Mouse (Mus musculus) embryonic stem cell, embryonic (primary cell): ENCODE measurements around the gene Zbtb44.

Experiments used
- CTCF ChIA-PET, 4 experiments: fragments of 300-600 bp in 2 of 4; fragments of 350-600 bp in 2 of 4; sonication (Branson Sonifier 250); formaldehyde crosslinking; loops; one replicate each; lab custom pipeline; 2022; ENCODE audit warnings: inconsistent platforms in 2 of 4; lab: Charles Lee
- POLR2A ChIA-PET, 4 experiments: fragments of 300-600 bp in 2 of 4; fragments of 350-600 bp in 2 of 4; sonication (Branson Sonifier 250); formaldehyde crosslinking; loops; one replicate each; lab custom pipeline; 2022; ENCODE audit warnings: antibody characterized with exemption in 4 of 4, inconsistent platforms in 1 of 4; lab: Charles Lee

The Zbtb44 gene

DNA sequence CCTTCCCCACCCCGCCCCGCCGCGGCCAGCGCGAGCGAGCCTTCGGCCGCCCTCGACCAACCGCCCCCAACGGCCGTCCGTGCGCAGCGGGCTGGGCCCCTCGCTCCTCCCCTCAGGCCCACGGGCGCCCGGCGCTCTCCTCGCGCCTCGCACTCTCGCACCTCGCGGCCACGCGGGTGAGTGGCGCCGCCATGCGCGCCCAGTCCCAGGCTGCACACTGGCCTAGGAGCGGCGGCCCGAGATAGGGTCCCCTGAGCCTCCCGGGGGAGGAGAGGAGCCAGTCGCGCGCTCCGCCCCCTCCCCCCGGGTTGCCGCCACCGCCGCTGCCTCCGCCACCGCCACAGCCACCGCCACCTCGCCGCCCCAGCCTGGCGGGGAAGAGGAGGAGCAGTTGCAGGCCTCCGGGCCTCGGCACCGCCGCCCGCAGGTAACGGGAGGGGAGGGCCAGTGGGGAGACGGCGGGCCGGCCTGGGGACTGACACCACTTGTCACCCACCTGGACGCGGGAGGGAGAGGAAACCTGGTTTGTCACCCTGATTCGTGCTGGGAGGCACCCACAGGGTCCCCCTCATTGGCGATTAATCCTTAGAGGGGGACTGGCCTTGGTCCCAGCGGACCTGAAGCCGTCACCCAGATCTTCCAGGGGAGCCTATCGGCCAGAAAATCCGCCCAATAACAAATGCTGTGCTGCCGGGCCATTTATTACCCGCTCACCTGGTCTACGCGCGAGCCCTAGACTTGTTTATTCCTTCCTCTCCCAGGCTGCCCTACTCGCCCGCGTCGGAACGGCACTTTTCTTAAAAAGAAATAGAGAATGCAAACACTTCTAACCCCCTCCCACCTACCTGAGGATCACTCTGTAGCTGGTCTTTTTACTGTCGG is at the start of gene Zbtb44:
Gene Zbtb44, plus strand, starts transcription at position 113 of the 882 bp plus-strand sequence.
- CTCF ChIA-PET = interaction anchor here in 2 of 4 experiments (0.7 to 1.2 kb wide), 5 partner anchors 8 to 110 kb away, joined by 3 to 4 read pairs (median 3); no protein-coding TSS in a partner anchor
- POLR2A ChIA-PET = interaction anchor here (0.5 to 28.3 kb wide), 95 partner anchors 8 to 409 kb away, joined by 3 to 1045 read pairs (median 5); partner anchors contain the start of genes Adamts8 (in 3 of the 4), Nfrkb (in 2 of the 4), Prdm10 (in 2 of the 4) and Adamts15 (in 1 of the 4)

DNA sequence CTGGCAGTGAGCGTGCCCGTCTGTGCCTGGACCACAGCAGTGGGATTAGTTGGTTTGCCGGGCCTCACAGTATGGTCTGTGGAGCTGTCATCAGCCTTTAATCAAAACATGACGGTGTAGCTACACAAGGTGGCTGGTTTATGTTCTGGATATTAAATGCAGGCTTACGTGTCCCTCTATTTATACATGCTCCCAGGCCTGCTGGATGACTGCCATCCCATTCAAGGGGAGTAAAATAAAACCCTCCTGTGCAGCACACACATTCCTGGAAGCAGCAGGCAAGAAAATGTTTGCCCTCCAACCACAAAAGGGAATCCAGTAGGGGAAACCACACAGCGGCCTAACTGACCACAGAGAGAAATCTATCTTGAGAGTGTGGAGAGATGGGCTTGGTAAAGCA is 44.7 kb upstream of the Zbtb44 start:
- ChIA-PET POLR2A (interaction anchor here in 3 of 4 experiments (0.9 to 2.2 kb wide), 9 partner anchors 10 to 44 kb away, joined by 3 to 10 read pairs (median 3); no protein-coding TSS in a partner anchor), CTCF (no interaction called here)

DNA sequence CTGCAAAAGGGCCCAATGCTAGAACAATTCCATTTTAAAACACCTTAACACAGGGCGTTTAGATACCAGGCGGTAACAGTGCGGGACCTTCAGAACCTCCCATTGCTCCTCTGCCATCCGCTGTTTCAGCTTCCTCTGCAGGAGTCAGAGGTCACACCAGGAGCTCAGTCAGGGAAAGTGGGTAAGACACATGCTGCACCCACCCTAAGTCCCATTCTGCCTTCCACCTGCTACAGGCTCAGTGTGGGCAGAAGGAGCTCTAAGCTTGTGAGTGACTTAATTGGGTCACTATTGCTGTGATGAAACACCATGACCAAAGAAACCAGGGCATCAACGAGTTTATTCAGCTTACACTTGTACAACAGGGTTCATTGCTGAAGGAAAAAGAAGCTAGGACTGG is 37.3 kb upstream of the Zbtb44 start:
- POLR2A ChIA-PET = interaction anchor here in 3 of 4 experiments (0.8 to 6.2 kb wide), 10 partner anchors 16 to 37 kb away, joined by 3 to 49 read pairs (median 4); partner anchors contain the start of gene Zbtb44 (in 3 of the 3)
- CTCF ChIA-PET = interaction anchor here in 2 of 4 experiments (0.6 to 2.0 kb wide), 3 partner anchors 17 to 45 kb away, joined by 3 to 8 read pairs (median 3); no protein-coding TSS in a partner anchor

DNA sequence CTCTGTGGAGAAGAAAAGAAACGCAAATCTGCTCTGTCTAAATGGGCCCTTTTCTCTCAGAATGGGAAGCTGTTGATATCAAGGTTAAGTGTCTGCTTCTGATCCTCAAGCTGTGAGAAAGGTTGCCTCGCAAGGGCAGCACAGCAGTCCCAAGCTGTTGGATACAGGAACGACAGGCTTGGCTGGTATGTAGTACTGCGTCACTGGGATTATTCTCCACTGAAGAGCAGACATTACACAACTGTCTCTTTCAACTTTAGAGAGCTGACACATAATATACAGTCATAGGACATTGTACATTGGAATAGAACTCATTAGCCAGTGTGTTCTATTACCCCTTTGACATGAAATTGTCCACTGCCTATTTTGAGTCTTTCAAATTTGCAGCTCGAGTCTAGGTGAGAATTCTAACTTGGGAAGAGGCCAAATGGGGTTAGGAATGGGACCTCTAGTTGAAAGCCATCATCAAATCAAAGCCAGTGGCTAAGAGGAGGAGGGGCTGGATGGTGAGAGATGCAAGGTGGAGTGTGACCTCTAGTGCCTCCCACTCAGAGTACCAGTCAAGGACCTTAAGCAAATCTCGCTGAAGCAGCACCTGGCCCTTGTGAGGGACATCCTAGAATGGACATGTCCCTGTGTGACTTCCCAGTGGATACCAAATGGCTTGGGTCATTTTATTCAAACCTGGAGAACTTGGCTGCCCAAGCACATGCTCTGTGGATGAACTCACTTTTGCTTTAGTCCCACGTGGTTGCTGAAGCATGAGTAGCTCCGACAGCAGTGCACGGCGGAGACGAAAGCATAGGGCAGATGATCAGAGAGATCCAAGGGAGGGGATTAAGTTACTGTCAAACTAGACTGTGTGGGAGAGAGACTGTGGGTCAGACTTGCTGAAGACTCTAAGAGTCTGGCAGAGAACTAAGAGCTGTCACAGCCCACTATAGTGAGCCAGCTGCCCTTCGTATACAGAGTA is 33.6 kb upstream of the Zbtb44 start:
- CTCF ChIA-PET = interaction anchor here in 1 of 4 experiments (1.4 to 1.6 kb wide), 2 partner anchors 21 to 90 kb away, joined by 4 to 9 read pairs; no protein-coding TSS in a partner anchor
- POLR2A ChIA-PET = interaction anchor here (0.5 to 6.2 kb wide), 28 partner anchors 8 to 59 kb away, joined by 3 to 49 read pairs (median 4); partner anchors contain the start of gene Zbtb44 (in 3 of the 4)

DNA sequence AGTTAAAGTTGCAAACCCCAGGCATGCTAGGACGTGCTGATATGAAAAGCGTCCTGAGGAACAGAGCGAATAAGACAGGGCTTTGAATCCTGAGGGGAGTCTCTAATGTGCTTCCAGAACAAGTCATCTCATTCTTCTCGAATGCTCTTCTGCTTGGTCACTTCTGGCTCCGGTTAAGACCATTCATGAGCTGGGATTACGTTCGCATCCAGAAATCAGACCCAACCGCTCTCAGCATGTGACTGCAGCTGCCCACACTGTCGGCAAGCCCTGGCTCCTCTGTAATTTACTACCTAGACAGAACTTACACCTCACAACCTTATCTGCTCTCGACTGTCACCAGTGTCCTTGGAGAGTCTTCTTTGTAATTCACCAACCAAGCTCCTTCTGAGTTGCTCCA is 29.8 kb upstream of the Zbtb44 start:
- ChIA-PET CTCF (interaction anchor here in 2 of 4 experiments (0.6 kb wide), 2 partner anchors 19 to 78 kb away, joined by 3 to 4 read pairs; no protein-coding TSS in a partner anchor), POLR2A (interaction anchor here in 3 of 4 experiments (0.7 to 21.7 kb wide), 10 partner anchors 10 to 50 kb away, joined by 3 to 1045 read pairs (median 4); partner anchors contain the start of gene Zbtb44 (in 3 of the 3))

DNA sequence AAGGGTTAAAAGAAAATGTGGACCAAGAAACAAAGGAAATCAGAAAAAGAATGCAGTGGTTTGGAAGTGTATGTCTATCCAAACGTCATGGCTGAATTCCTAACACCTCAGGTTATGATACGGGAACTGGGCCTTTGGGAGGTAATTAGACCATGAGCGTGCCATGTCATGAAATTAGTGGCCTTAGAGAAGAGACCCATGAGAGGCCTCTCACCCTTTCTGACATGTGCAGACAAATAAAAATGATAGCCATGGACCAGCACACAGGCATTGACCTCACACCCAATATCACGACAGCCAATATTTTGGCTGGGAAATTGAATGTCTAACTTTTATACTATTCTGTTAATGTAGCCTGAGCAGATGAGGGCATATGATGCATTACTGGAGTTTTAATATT is 27.9 kb upstream of the Zbtb44 start:
- ChIA-PET POLR2A (interaction anchor here in 1 of 4 experiments (1.8 to 28.3 kb wide), 4 partner anchors 8 to 44 kb away, joined by 5 to 1045 read pairs (median 468); partner anchors contain the start of gene Zbtb44), CTCF (no interaction called here)

DNA sequence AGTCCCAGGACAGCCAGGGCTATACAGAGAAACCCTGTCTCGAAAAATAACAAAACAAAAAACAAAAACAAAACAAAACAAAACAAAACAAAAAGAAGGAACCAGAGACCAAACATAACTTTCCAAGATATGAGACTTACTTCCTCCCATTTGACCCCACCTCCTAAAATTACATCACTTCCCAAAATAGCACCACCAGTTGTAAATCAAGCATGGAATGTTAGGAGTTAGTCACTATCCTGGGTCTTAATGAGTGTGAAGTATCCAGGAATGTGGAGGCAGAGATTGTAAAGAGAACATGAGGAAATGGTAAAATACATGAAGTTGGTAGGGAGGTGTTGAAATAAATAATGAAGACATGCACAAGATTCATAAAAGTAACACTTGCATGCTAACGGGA is 21.1 kb upstream of the Zbtb44 start:
- POLR2A ChIA-PET = interaction anchor here (0.7 to 28.3 kb wide), 38 partner anchors 10 to 270 kb away, joined by 3 to 1045 read pairs (median 7); partner anchors contain the start of genes Zbtb44 (in 4 of the 4) and Adamts15 (in 1 of the 4)

DNA sequence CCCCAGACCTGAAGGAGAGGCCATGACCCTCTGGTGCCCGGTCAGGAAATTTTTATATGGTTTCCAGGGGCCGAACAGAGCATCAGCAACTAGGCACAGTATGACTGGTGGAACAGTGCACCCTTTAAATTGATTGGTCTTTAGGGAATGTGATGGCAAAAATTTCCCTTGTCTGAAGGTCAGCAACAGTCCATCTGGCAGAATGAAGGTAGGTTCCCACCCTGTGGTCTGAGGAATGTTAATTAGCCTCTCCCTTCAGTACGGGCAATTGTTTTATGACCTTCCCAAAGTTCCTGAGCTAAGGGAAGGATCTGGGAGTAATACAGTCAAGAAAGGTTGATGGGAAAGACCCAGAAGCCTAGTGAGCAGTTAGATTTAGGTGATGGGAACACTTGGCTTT is 20.4 kb upstream of the Zbtb44 start:
- ChIA-PET POLR2A (interaction anchor here (0.6 to 28.3 kb wide), 63 partner anchors 9 to 466 kb away, joined by 3 to 1045 read pairs (median 6); partner anchors contain the start of genes Zbtb44 (in 4 of the 4), Prdm10 (in 3 of the 4) and Adamts15 (in 1 of the 4)), CTCF (interaction anchor here in 1 of 4 experiments (0.6 kb wide), 1 partner anchor 9 kb away, joined by 3 read pairs; no protein-coding TSS in a partner anchor)

More for the DNA sequence above, 21.1 kb upstream of the Zbtb44 start:
- CTCF ChIA-PET = no interaction called here

DNA sequence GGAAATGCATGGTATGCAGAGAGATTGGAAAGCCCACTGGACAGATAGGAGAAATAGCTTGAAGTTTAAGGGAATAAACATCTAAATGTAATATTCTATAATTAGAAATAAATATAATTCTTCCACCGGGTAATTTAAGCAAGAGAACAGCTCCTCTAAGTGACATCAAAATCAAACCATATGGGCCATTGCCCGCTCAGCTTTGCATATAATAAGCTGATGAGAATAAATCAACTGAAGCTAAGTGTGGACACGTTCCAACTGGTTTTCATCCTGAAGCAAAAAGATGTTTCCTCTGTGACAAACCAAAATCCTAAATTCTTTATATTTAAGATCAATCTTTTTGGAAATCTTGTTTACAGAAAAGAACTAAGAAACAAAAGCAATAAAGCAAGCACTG is 19.7 kb upstream of the Zbtb44 start:
- ChIA-PET POLR2A (interaction anchor here (0.6 to 28.3 kb wide), 56 partner anchors 8 to 270 kb away, joined by 3 to 1045 read pairs (median 6); partner anchors contain the start of genes Zbtb44 (in 4 of the 4), Prdm10 (in 3 of the 4), Adamts15 (in 1 of the 4) and Adamts8 (in 1 of the 4)), CTCF (interaction anchor here in 1 of 4 experiments (0.6 kb wide), 1 partner anchor 8 kb away, joined by 3 read pairs; no protein-coding TSS in a partner anchor)

DNA sequence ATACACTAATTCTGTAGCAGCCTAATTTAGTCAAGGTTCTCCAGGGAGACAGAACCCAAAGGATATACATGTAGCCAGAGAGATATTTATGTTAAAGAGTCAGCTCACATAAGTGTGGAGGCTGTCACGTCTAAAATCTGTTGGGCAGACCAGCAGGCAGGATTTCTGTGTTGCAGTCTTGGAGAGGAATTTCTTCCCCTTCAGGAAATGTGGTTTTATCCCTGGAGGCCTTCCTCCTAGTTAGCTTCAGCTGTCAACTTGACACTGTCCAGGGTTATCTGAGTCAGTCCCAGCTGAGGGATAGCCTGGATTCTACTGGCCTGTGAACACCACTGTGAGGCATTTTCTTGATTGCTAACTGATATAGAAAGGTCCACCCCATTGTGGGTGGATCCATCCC is 18.9 kb upstream of the Zbtb44 start:
- ChIA-PET POLR2A (interaction anchor here (0.8 to 28.3 kb wide), 34 partner anchors 8 to 269 kb away, joined by 3 to 1045 read pairs (median 9); partner anchors contain the start of genes Zbtb44 (in 4 of the 4), Adamts8 (in 1 of the 4), Prdm10 (in 1 of the 4) and St14 (in 1 of the 4)), CTCF (interaction anchor here in 1 of 4 experiments (1.0 kb wide), 1 partner anchor 75 kb away, joined by 3 read pairs; no protein-coding TSS in a partner anchor)

DNA sequence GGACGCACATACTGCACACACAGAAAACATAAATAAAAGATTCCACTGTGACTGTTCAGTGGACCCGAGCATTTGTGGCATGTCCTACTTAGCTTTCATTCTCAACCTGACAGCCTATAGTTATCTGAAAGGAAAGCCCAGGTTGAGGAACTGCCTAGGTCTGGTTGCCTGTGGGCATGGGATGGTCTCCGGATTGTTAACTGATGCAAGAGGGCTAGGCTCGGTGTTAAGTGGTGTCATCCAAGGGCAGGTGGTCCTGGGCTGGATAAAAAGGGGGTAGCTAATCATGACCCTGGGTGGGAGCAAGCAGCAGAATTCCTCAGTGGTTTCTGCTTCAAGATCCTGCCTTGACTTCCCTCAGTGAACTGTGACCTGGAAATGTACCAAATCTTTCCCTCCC is 17.8 kb upstream of the Zbtb44 start:
- POLR2A ChIA-PET = interaction anchor here (0.6 to 28.3 kb wide), 59 partner anchors 8 to 1580 kb away, joined by 3 to 1045 read pairs (median 6); partner anchors contain the start of genes Zbtb44 (in 4 of the 4) and St14 (in 1 of the 4)

DNA sequence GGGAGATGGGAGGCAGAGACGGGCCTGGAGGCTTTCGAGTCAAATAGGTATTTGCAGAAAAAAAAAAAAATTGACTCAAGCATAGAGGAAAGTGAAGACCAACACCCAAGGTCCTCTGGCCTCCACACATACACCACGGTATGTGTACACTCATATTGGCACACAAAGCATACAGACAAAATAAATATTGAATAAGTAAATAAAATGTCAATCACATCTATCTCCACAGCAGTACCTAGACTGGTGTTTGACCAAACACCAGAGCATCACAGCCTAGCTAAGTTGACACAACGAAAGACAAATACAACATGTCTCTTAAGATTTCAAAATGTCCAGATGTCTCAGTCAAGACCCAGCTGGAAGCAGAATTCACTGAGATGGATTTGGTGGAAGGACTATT is 17.0 kb upstream of the Zbtb44 start:
- ChIA-PET POLR2A (interaction anchor here (0.7 to 28.3 kb wide), 43 partner anchors 8 to 1581 kb away, joined by 3 to 1045 read pairs (median 7); partner anchors contain the start of genes Zbtb44 (in 4 of the 4) and Prdm10 (in 1 of the 4)), CTCF (interaction anchor here in 1 of 4 experiments (0.8 kb wide), 1 partner anchor 68 kb away, joined by 3 read pairs; no protein-coding TSS in a partner anchor)

More for the DNA sequence above, 17.8 kb upstream of the Zbtb44 start:
- CTCF ChIA-PET = interaction anchor here in 1 of 4 experiments (0.8 to 1.0 kb wide), 2 partner anchors 69 to 74 kb away, joined by 3 read pairs; no protein-coding TSS in a partner anchor

DNA sequence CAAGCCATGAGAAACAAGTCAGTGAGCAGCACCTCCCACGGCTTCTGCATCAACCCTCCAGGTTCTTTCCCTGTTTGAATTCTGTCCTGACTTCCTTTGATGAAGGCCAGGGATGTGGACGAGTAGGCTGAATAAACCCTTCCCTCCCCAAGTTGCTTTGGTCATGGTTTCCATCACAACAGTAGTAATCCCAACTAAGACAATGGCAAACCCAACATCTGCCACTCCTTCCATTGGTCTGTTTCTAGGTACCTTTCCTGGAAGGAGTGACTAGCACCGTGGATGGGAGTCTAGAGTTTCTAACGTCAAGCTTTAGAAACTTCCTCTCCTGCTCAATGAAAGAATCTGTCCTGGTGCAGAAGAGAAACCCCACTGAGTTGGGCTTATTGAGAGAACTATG is 12.8 kb upstream of the Zbtb44 start:
- ChIA-PET POLR2A (interaction anchor here (0.7 to 28.3 kb wide), 32 partner anchors 5 to 368 kb away, joined by 3 to 1045 read pairs (median 13); partner anchors contain the start of genes Zbtb44 (in 4 of the 4), Adamts8 (in 1 of the 4), Aplp2 (in 1 of the 4) and Nfrkb (in 1 of the 4)), CTCF (interaction anchor here in 1 of 4 experiments (0.6 kb wide), 1 partner anchor 33 kb away, joined by 5 read pairs; no protein-coding TSS in a partner anchor)

DNA sequence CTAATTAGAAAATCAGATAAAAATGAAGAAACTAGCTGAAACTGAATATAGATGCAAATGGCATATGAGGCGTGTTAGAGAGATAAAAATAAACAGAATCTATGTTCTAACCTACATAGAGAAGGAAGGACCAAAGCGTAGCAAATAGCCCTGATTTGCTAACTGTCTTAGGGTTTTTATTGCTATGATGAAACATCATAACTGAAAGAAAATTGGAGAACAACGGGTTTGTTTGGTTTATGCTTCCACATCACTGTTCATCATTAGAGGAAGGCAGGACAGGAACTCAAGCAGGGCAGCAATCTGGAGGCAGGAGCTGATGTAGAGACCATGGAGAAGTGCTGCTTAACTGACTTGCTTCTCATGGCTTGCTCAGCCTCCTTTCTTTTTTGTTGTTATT is 12.3 kb upstream of the Zbtb44 start:
- ChIA-PET CTCF (interaction anchor here in 2 of 4 experiments (0.5 to 1.1 kb wide), 2 partner anchors 8 to 79 kb away, joined by 3 to 4 read pairs; no protein-coding TSS in a partner anchor), POLR2A (interaction anchor here (0.7 to 28.3 kb wide), 46 partner anchors 4 to 368 kb away, joined by 3 to 1045 read pairs (median 8); partner anchors contain the start of genes Zbtb44 (in 4 of the 4), Adamts8 (in 1 of the 4), Aplp2 (in 1 of the 4) and Nfrkb (in 1 of the 4))

DNA sequence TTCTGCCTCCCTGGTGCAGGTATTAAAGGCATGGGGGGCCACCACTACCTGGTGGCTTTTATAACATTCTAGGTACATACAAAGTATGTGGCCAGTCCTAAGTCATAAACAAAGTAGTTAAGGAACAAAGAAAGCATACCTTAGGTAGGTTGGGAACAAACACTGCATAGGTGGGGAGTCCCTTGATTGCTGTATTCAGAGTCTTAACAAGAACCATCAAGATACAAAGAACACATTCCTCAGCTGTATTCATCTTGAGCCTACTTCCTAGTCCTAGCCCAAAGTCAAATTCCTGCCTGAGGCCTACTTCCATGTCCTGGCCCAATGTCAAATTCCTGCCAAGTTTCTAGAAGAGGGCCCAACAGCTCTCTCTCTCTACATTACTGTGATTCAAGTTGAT is 11.7 kb upstream of the Zbtb44 start:
- CTCF ChIA-PET = interaction anchor here in 1 of 4 experiments (1.1 kb wide), 1 partner anchor 8 kb away, joined by 3 read pairs; no protein-coding TSS in a partner anchor

More for the DNA sequence above, 11.7 kb upstream of the Zbtb44 start:
- POLR2A ChIA-PET = interaction anchor here (0.7 to 28.3 kb wide), 56 partner anchors 4 to 367 kb away, joined by 3 to 1045 read pairs (median 6); partner anchors contain the start of genes Zbtb44 (in 4 of the 4), Nfrkb (in 1 of the 4), Prdm10 (in 1 of the 4) and St14 (in 1 of the 4)
